Mouse (Mus musculus) urinary bladder, postnatal 10 days (tissue): Measurements from ENCODE around the gene Iqcc.

Experiments used
- DNase-seq: peaks from one replicate; pipeline ENCODE4 v3.0.0; 2022; ENCODE audit warnings: low spot score

Gene Iqcc

DNA sequence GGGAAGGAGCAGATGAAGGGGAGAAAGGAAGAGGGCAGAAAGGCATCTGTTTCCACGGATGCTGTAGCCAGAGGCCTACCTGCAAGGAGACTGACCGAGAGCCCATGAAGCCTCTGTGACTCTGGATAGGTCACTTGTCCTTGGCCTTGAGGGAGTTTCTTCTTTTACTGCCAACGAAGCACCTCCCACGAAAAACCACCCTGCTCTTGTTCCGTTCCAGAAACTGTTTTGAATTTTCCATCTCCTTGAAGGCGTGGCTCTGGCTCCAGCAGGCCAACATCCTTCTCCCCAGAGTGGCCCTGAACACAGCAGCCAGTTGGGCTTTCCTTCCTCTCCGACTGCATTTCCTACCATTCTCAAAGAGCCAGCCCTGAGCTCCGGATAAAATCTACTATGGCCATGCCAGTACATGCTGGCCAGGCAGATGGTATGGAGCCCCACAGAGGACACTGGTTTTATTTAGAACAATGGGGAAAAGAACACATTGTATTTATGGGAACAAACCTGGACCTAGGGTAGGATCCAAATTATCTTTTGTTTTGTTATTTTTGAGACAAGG lies 2.5 kb upstream of the Iqcc start:
- DNase-seq = no peak

- no peak for DNase-seq
These were observed 1.8 kb upstream of the Iqcc start for GRCm38 (mm10) chr4:129620419-129621282.

DNA sequence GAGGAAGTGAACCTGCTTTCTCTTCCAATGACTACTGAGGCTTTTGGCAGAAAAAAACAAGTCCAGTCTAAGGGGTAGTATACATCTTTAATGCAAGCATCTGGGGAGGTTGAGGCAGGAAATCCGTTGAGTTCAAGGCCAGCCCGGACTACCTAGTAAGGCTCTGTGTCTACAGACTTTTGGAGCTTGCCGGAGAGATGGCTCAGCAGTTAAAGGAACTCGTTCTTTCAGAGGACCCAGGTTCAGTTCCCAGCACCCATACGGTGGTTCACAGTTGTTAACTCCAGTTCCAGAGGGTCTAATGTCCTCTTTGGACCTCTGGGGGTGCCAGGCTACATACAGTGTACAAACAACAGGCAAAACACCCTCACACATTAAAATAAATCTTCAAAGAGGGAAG lies 868 bp downstream of the Iqcc start:
- DNase-seq = no peak

- no peak for DNase-seq
These were observed 1.7 kb downstream of the Iqcc start for GRCm38 (mm10) chr4:129617121-129617641.

- no peak for DNase-seq
These were observed 2.3 kb downstream of the Iqcc start for GRCm38 (mm10) chr4:129616631-129617030.

DNA sequence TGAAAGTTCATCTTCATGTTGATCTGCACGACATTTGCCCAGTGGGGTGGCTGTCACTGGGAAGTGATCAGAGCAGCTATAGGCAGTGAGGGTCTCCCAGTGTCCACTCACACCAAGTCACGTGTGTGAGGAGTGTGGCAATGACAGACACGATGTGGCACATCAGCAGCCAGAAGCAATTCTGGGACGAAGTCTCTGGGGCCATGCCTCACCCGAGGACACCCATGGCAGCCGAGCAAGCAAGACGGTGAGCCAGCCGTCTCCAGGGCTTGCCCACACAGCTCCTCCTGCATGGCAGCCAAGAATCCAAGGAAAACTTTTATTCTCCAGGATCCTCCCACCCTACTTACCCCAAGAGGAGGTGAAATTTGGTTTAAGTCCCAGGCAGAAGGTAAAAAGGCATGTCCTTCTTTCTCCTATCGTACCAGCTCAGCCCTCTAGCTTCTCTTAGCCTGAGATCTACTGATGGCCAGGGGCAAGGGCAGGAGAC lies 3.1 kb downstream of the Iqcc start:
- no peak for DNase-seq

GRCm38 (mm10) chr4:129614093-129614492 lies 4.8 kb downstream of the Iqcc start, which contains the start of gene Dcdc2b:
Gene Dcdc2b, minus strand, starts transcription at chr4:129614257.
- no peak for DNase-seq

GRCm38 (mm10) chr4:129610472-129610871 lies 8.4 kb downstream of the Iqcc start:
- no peak for DNase-seq

DNA sequence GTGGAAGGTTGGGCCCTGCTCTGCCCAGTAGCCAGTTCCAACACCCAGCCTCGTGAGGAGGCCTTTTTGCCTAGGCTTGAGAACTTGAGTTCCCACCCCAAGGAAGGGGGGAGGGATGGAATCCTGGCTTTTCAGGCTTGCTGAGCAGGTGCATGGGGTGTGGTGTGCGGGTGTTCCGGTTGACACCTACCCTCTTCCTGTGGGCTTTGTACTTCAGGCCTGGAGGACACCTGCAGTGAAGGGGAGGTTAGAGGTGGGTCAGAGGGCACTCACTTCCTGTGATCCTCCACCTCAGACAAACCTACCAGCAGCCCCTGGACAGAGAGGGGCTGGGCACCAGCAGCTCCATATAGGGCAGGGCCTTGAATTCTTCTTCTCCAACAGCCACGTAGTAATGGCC lies 8.9 kb downstream of the Iqcc start:
- DNase-seq = no peak

DNA sequence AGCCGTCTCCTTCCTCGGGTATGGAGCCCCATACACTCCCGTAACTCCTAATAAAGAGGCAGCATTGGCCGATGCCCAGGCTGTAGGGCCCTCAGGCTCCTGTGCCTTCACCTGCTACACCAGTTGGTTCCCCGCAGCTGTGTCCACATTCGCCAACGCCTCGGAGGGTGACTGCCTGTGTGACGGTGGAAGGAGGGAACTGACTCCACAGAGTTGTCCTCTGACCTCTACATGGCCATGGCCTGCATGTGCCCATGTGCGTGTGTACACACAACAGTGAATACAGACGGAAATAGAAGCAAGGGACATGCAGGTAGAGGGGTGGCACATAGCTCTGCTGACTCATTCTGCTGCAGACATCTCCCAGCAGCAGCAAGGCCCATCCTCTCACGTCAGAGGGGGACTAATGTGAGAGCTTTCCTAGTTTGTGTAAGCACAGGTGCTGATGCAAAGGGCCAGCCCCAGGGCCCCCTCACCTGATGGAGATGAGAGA lies 9.7 kb downstream of the Iqcc start:
- no peak for DNase-seq

DNA sequence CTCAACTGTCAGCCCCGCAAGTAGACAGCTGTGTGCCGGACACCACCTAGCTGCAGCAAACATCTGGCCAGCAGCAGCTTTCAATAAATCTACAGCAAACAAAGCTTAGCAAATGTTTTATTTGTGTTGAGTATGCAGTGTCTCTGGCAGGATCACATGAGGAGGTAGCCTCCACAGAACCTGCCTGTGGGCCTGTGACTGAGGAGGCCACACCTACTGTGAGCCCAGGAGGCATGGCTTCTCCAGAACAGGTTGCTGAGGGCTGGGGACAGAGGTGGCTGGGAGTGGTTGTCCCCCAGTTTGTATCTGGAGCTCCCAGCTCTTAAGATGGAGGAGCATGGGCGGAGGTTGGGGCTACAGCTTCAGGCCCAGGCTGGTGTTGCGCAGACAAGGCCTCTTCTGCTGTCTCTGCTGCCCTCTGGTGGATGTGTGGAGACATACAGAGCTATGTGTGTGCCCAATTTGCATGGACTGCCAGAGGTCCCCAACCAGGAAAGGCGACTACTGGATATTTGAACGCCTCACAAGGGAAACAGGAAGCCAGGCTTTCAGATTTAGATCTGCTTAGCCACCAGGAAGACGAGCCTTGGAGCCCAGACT lies 10.4 kb downstream of the Iqcc start:
- no peak for DNase-seq

DNA sequence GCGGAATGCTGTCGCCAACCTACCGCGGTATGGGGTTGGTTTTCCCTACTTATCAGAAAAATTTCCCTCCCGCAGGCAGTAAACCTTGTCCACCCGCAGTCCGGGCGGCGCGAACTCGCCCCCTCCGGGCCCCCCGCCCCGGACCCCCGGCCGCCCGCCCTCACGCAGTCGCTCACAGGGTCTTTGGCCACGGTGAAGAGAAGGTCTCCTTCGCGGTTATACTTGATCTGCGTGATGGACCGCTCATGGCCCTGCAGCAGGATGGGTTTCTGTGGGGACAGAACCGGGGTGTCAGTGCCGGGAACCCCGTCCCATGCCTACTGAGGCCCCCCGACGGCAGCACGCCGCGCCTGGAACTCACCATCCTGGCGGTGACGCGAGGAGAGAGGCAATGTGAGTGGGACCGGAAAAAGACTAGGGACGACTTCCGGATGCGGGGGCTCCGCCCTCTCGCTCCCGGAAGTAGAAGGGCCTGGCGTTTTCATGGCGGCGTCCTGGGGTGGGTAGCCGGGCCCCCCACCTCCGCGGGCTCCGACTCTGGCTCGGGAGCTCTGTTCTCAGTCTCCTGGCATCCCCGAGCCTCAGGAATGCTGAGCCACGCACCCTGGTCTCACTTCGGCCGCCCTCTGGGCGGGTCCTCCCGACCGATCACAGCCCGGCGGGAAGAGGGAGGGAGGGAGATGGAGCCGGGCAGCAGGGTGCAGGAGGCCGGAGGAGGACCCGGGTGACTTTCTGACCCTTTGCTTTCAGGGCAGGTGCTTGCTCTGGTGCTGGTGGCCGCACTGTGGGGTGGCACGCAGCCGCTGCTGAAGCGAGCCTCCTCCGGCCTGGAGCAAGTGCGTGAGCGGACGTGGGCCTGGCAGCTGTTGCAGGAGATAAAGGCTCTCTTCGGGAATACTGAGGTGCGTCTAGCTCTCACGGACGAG lies 18.4 kb downstream of the Iqcc start, which contains the start of the genes Eif3i and Tmem234:
TSS of gene Eif3i (minus strand) at position 416 of the 926 bp plus-strand sequence.
TSS of gene Tmem234 (plus strand) at position 436 of the 926 bp plus-strand sequence.
- DNase-seq = peak; percentile 41

- no peak for DNase-seq
These were observed 30.0 kb downstream of the Iqcc start for GRCm38 (mm10) chr4:129588865-129589264.

DNA sequence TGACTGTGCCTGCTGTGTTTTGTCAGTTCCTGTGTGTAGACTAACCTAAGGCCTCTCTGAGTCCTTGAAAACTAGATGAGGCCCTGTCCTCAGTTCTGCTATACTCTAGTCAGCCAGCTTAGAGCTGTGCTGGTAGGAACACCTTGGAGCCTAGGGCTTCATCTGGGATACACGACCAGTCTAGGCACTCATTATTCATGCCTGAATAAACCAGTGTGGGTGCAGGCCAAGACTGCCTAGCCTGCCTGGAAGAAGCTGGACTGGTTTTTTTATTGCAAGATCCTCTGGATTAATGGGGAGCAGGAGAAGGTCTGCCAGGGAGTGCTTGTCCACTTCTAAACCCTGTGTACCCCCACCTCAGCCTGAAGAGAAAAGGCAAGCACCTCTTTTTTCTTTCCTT lies 32.0 kb downstream of the Iqcc start:
- no peak for DNase-seq

DNA sequence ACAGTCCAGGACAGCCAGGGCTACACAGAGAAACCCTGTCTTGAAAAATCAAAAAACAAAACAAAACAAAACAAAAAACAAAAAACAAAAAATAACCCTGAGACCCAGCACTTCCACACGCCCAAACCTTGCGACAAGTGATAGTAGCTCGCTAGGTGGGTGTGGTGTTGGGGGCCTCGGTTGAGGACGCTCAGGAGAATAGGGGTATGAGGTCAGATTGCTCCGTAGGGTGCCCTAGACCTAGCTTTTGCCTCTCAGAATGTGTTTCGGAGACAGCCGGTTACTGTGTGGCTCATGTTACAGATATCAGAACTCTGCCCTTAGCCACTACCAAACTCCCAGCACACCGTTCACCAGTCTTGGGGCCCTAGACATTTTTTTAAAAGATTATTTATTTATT lies 33.1 kb downstream of the Iqcc start:
- DNase-seq = no peak

GRCm38 (mm10) chr4:129584884-129585608 lies 33.9 kb downstream of the Iqcc start:
- peak; percentile 28 for DNase-seq

DNA sequence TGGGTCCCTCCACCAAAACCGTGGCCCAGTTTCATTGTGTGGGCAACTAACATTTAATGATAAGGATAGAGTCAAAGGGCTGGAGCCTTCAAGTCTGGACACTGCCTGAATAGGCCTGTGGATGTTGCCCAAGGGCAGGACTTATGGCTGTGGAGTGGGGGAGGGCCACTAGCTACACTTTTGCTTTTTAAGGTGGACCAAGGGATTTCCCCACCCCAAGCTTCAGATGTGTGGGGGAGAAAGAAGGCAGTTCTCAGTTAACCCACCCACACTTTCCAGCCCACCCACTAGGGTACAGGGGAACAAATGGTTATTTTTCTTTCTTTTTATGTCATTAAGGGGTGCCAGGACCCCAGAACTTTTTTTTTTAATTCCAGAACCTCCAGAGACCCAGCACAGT lies 34.5 kb downstream of the Iqcc start:
- no peak for DNase-seq

DNA sequence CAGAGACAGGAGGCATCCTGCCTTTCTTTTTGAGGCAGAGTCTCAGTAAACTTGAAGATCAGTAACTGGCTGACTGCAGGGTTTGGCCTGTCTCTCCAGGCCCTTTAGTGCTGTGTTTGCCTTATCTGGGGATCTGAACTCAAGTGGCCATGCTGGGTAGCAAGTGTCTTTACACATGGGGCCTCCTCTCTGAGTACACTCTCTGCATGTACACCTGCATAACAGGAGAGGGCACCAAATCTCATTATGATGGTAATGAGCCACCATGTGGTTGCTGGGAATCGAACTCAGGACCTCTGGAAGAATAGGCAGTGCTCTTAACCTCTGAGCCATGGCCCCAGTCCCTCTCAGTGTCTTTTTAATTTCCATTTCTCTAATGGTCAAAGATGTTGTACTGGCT lies 36.6 kb downstream of the Iqcc start:
- DNase-seq = no peak

- DNase-seq = no peak
These were observed 38.6 kb downstream of the Iqcc start for GRCm38 (mm10) chr4:129580347-129580746.

DNA sequence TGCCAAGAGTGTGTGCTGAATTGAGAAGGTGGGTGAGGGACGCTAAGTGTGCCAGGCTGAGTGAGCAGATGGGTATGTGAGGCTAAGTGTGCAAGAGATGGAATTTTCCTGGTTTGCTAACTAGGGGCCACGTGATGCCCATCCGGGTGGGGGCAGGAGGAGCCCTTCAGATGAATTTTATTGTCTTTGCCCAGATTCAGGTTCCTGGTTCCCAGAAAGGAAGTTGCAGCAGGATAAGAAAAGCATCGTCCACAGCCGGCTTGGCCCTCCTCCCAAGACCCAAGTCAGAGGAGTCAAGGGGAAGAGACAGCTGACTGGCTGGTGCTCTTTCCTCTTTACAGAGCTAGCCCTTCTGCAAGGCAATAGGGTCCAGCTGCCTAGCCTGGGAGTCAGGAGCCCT lies 40.4 kb downstream of the Iqcc start, which contains the start of gene Fam167b:
TSS of gene Fam167b (minus strand) at position 84 of the 400 bp plus-strand sequence.
- no peak for DNase-seq

DNA sequence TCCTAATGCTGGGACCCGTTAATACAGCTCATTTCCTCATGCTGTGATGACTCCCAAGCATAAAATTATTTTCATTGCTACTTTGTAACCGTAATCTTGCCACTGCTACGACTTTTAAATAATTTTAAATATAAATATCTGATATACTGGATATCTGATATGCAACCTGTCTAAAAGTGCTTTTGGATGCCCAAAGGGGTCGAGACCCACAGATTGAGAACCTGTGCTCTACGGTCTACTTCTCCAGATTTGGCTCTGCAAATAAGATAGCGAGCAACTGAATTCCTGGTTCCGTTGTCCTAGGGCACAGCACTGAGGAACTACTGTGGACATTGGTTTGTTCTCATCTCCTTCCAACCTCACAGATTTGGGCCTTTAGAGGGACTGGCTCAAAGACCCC lies 41.2 kb downstream of the Iqcc start:
- DNase-seq = no peak
